Mouse (Mus musculus): ENCODE results near the gene Tmed11.
"Not testable (repeated sequence)": the region's sequence is repeated elsewhere in the genome, so short reads cannot be mapped to it uniquely, and the experiment has no call there.

DNA sequence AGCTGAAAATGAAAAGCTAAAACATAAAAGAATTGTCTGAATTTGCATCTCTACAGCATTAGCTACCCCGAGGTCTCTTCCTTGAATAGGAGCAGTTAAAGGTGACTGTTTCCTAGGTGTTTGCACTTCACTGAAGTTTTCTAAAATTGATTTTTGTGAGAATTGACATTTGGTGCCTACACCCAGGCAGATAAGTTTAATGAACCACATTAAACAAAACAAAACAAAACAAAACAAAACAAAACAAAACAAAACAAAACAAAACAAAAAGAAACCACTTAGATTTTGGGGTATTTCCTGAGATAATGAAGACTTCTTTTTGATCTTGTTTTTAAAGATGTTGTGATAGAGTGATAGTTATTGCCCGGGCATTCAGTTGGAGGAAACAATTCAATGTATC lies at the start of gene Tmed11:
- not testable (repeated sequence) for TF ChIP-seq E2F4 (IDR thresholded peaks at IDR 0.05; ENCODE audit: borderline replicate concordance, low read depth, low read length); ZMIZ1 (IDR thresholded peaks at IDR 0.05; ENCODE audit: low read depth, low read length); MYC (IDR thresholded peaks at IDR 0.05; ENCODE audit: low read depth, low read length)

All from MEL (cell line).